Mouse (Mus musculus) forebrain, embryonic 11.5 days (tissue): ENCODE measurements around the gene Lrrc39. TPM values are rescaled to one million over a fixed set of nuclear protein-coding genes. Genes with fewer than 3 reads are reported as not detected.

Experiments
- ATAC-seq: fragments of 200-750 bp; cut with Nextera tagmentation; replicated peaks from 2 replicates; pipeline ENCODE4 v1.8.0; 2017; ENCODE audit warnings: moderate TSS enrichment; ENCODE audit not compliant: low FRiP score
- DNase-seq: peaks from one replicate; pipeline ENCODE4 v3.0.0-alpha.2; 2017; ENCODE audit warnings: low spot score
- H3K27ac ChIP-seq: fragments of 300-500 bp; sonication (generic); 2 replicates; pipeline ENCODE4 v1.5.1; 2014; ENCODE audit warnings: low read depth, low read length
- H3K27me3 ChIP-seq: fragments of 300-500 bp; sonication (generic); 2 replicates; pipeline ENCODE4 v1.6.1; 2014; ENCODE audit warnings: mild to moderate bottlenecking, low read length, mixed read lengths; ENCODE audit not compliant: control insufficient read depth, insufficient read depth
- H3K36me3 ChIP-seq: fragments of 300-500 bp; sonication (generic); 2 replicates; pipeline ENCODE4 v1.6.1; 2014; ENCODE audit warnings: mild to moderate bottlenecking, low read length, moderate library complexity, mixed read lengths; ENCODE audit not compliant: control insufficient read depth, insufficient read depth
- H3K4me1 ChIP-seq: fragments of 300-500 bp; sonication (generic); replicated peaks from 2 replicates; pipeline ENCODE4 v1.6.1; 2014; ENCODE audit warnings: low read length, mixed read lengths; ENCODE audit not compliant: control insufficient read depth, insufficient read depth
- H3K4me2 ChIP-seq: fragments of 300-500 bp; sonication (generic); 2 replicates; pipeline ENCODE4 v1.6.1; 2014; ENCODE audit warnings: low read depth, mild to moderate bottlenecking, low read length, moderate library complexity, mixed read lengths; ENCODE audit not compliant: severe bottlenecking
- H3K4me3 ChIP-seq: fragments of 300-500 bp; sonication (generic); 2 replicates; pipeline ENCODE4 v1.5.1; 2014; ENCODE audit warnings: low read depth, low read length
- H3K9ac ChIP-seq: fragments of 300-500 bp; sonication (generic); 2 replicates; pipeline ENCODE4 v1.6.1; 2014; ENCODE audit warnings: low read length
- H3K9me3 ChIP-seq: fragments of 300-500 bp; sonication (generic); 2 replicates; pipeline ENCODE4 v1.6.1; 2016; ENCODE audit warnings: low read length, mixed read lengths; ENCODE audit not compliant: control insufficient read depth
- WGBS: fragments of 180-500 bp; shearing (Covaris S2); extraction: QIAGEN DNeasy Blood & Tissue Kit; methylation state at CpG from one replicate; pipeline ENCODE4 v1.1.7; 2014; 5-methylcytosine and 5-hydroxymethylcytosine counted together
- polyA plus RNA-seq: library from polyadenylated mRNA; unstranded; fragments of >200 nt; fragmentation: Nextera tagmentation; extraction: Ambion mirVana; gene quantifications from 2 replicates; pipeline ENCODE4 v1.2.1, GENCODE M21; 2014

Gene Lrrc39
- polyA plus RNA-seq, 1 experiment from 2014 or later, result 0.72 TPM

- no peak overlapping the region for H3K4me3 ChIP-seq
- H3K4me2 ChIP-seq, result no peak overlapping the region
- H3K9me3 ChIP-seq, result no peaks in the 10 kb centered on the region
- H3K27me3 ChIP-seq, result no peaks in the 10 kb centered on the region
- H3K36me3 ChIP-seq, result peaks cover 4% of the 10 kb centered on the region; the same call in 1 of the 2 replicates
- DNase-seq (no peak), ATAC-seq (no peak; the same call in 1 of the 2 replicates)
- H3K4me1 ChIP-seq, result no peaks in the 10 kb centered on the region
- no peak overlapping the region for H3K9ac ChIP-seq
- 92% methylated on average over 6 of the region's 6 CpGs for WGBS
- H3K27ac ChIP-seq, result no peak overlapping the region
These were observed 56.1 kb downstream of the Lrrc39 start for GRCm38 (mm10) chr3:116618855-116619254.

- no peak for DNase-seq
- Histone ChIP-seq H3K9ac (no peak overlapping the region), H3K36me3 (peaks cover 3% of the 10 kb centered on the region; the same call in 1 of the 2 replicates), H3K27me3 (no peaks in the 10 kb centered on the region), H3K27ac (no peak overlapping the region), H3K9me3 (no peaks in the 10 kb centered on the region), H3K4me3 (no peak overlapping the region), H3K4me2 (no peak overlapping the region), H3K4me1 (no peaks in the 10 kb centered on the region)
- ATAC-seq, result no peak
- WGBS, result 98% methylated on average over 7 of the region's 7 CpGs
These were observed 58.0 kb downstream of the Lrrc39 start for GRCm38 (mm10) chr3:116620636-116621370.

GRCm38 (mm10) chr3:116622641-116623040 lies 59.9 kb downstream of the Lrrc39 start:
- Histone ChIP-seq H3K27ac (no peak overlapping the region), H3K4me1 (no peaks in the 10 kb centered on the region), H3K4me2 (no peak overlapping the region), H3K36me3 (peaks cover 3% of the 10 kb centered on the region; the same call in 1 of the 2 replicates), H3K9ac (no peak overlapping the region), H3K4me3 (no peak overlapping the region), H3K9me3 (no peaks in the 10 kb centered on the region), H3K27me3 (no peaks in the 10 kb centered on the region)
- no peak for DNase-seq
- no peak for ATAC-seq
- WGBS, result 93% methylated on average over 7 of the region's 7 CpGs

- no peak overlapping the region for H3K9ac ChIP-seq
- no peaks in the 10 kb centered on the region for H3K27me3 ChIP-seq
- ATAC-seq, result no peak
- no peak for DNase-seq
- H3K9me3 ChIP-seq, result no peaks in the 10 kb centered on the region
- H3K4me1 ChIP-seq, result no peaks in the 10 kb centered on the region
- no peak overlapping the region for H3K27ac ChIP-seq
- H3K36me3 ChIP-seq, result peaks cover 8% of the 10 kb centered on the region
- WGBS, result 81% methylated on average over 1 of the region's 1 CpGs
- H3K4me3 ChIP-seq, result no peak overlapping the region
- no peak overlapping the region for H3K4me2 ChIP-seq
These were observed 68.7 kb downstream of the Lrrc39 start for GRCm38 (mm10) chr3:116631459-116631858.

Other genes with a start within 250 kb of the Lrrc39 start
- 23.0 and 23.2 TPM in 2 replicates for gene Cdc14a, start 138.9 kb upstream of the Lrrc39 start, polyA plus RNA-seq
- 112 and 117 TPM in 2 replicates for gene Rtca, start 54.8 kb upstream of the Lrrc39 start, polyA plus RNA-seq
- gene Dbt, start 49.9 kb upstream of the Lrrc39 start, polyA plus RNA-seq, result 13.5 and 14.4 TPM in 2 replicates
- 41.4 and 42.6 TPM in 2 replicates for gene Sass6, start 32.0 kb downstream of the Lrrc39 start, polyA plus RNA-seq
- gene Trmt13, start 51.6 kb downstream of the Lrrc39 start, polyA plus RNA-seq, result 28.6 and 29.0 TPM in 2 replicates
- gene Mfsd14a, start 99.7 kb downstream of the Lrrc39 start, polyA plus RNA-seq, result 83.2 and 88.1 TPM in 2 replicates
- gene Gm43191, start 118.3 kb downstream of the Lrrc39 start, polyA plus RNA-seq, result not detected in 2 replicates
- gene Slc35a3, start 149.9 kb downstream of the Lrrc39 start, polyA plus RNA-seq, result 8.4 and 11.2 TPM in 2 replicates
- 14.9 and 17.4 TPM in 2 replicates for gene Agl, start 245.2 kb downstream of the Lrrc39 start, polyA plus RNA-seq